Mouse (Mus musculus) liver, embryonic 14.5 days (tissue): ENCODE results near the gene Nrn1. TPM values are rescaled to one million over a fixed set of nuclear protein-coding genes. Genes with fewer than 3 reads are reported as not detected.

Source experiments
- ATAC-seq: fragments of 200-750 bp; cut with Nextera tagmentation; 2 replicates; pipeline ENCODE4 v1.8.0; 2017; ENCODE audit warnings: moderate number of reproducible peaks, mild to moderate bottlenecking, moderate library complexity; ENCODE audit not compliant: insufficient read depth
- DNase-seq, 3 experiments: peaks; one replicate each; pipeline ENCODE4 v3.0.0-alpha.2; 2012 to 2013; ENCODE audit warnings: low read depth in 3 of 3, low spot score in 3 of 3
- H3K27ac ChIP-seq: fragments of 300-500 bp; sonication (generic); 2 replicates; pipeline ENCODE4 v1.5.1; 2014; ENCODE audit warnings: moderate library complexity, mild to moderate bottlenecking, control low read depth, inconsistent platforms
- H3K27me3 ChIP-seq: fragments of 300-500 bp; sonication (generic); 2 replicates; pipeline ENCODE4 v1.6.1; 2014; ENCODE audit warnings: mild to moderate bottlenecking, low read length, moderate library complexity; ENCODE audit not compliant: control insufficient read depth, insufficient read depth
- H3K36me3 ChIP-seq: fragments of 300-500 bp; sonication (generic); replicated peaks from 2 replicates; pipeline ENCODE4 v1.6.1; 2014; ENCODE audit warnings: low read depth; ENCODE audit not compliant: control insufficient read depth, insufficient read depth
- H3K4me1 ChIP-seq, 2 experiments: fragments of 200-500 bp in 1 of 2; fragments of 300-500 bp in 1 of 2; sonication (generic) in 1 of 2; replicated peaks; 2 replicates each; pipeline ENCODE4 v1.6.1; 2012 to 2014; ENCODE audit warnings: antibody characterized with exemption in 1 of 2, inconsistent platforms in 1 of 2, low read length in 1 of 2; ENCODE audit not compliant: control insufficient read depth in 2 of 2, insufficient read depth in 2 of 2
- H3K4me2 ChIP-seq: fragments of 300-500 bp; sonication (generic); 2 replicates; pipeline ENCODE4 v1.6.1; 2014; ENCODE audit warnings: low read depth, mild to moderate bottlenecking, control low read depth, moderate library complexity
- H3K4me3 ChIP-seq, 2 experiments: fragments of 200-500 bp in 1 of 2; fragments of 300-500 bp in 1 of 2; sonication (generic) in 1 of 2; 2 replicates each; pipeline ENCODE4 v1.5.1; 2012 to 2014; ENCODE audit warnings: low read depth in 2 of 2, low read length in 2 of 2, mild to moderate bottlenecking in 2 of 2, control low read depth in 1 of 2, inconsistent platforms in 1 of 2, moderate library complexity in 1 of 2; ENCODE audit not compliant: insufficient read depth in 1 of 2
- H3K9ac ChIP-seq: fragments of 300-500 bp; sonication (generic); replicated peaks from 2 replicates; pipeline ENCODE4 v1.6.1; 2014; ENCODE audit warnings: mild to moderate bottlenecking, control low read depth, moderate library complexity
- H3K9me3 ChIP-seq: fragments of 300-500 bp; sonication (generic); 2 replicates; pipeline ENCODE4 v1.6.1; 2016; ENCODE audit warnings: low read length, mixed read lengths; ENCODE audit not compliant: control insufficient read depth
- CTCF ChIP-seq: IDR thresholded peaks from 2 replicates; pipeline ENCODE4 v1.5.1; 2016; ENCODE audit warnings: antibody characterized with exemption, low read depth, control low read depth
- EP300 ChIP-seq: IDR thresholded peaks from 2 replicates; pipeline ENCODE4 v1.6.1; 2016; ENCODE audit warnings: antibody characterized with exemption, low read depth
- WGBS: fragments of 180-500 bp; shearing (Covaris S2); extraction: QIAGEN DNeasy Blood & Tissue Kit; methylation state at CpG from one replicate; pipeline ENCODE4 v1.1.7; 2014; ENCODE audit not compliant: insufficient replicate concordance; 5-methylcytosine and 5-hydroxymethylcytosine counted together
- polyA plus RNA-seq, 2 experiments: library from polyadenylated mRNA; depleted of rRNA in 1 of 2; stranded (reverse) in 1 of 2; unstranded in 1 of 2; fragments of >200 nt; fragmentation: Nextera tagmentation in 1 of 2; extraction: Ambion mirVana in 1 of 2; gene quantifications; 2 replicates each; pipeline versions ENCODE4 v1.2.1 to v1.2.3; 2012 to 2014

Gene Nrn1
- polyA plus RNA-seq, 2 experiments, result 17.6 to 32.3 TPM

DNA sequence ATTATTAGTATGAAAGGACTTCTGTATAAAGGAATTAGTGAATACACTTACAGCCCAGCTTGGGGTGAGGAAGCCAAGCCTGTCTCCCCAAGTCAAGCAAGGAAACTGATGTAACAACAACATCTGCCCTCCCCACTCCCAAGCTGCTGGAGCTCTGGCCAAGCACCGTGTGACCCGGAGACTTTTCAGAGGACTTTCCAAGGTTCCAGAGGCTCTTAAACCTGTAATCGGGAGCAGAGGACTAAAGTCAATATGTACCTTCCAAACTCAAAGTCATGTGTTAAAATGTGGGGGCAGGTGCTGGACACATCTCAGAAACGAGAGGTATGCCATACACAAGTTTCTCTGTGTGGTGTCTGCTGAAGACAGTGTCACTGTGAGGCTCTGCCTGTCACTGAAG lies 51.4 kb downstream of the Nrn1 start:
- no peak overlapping the region for H3K4me2 ChIP-seq
- no peak for TF ChIP-seq EP300
- TF ChIP-seq CTCF, result no peak
- H3K9me3 ChIP-seq, result no peaks in the 10 kb centered on the region
- WGBS, result 46% methylated on average over 4 of the region's 4 CpGs
- DNase-seq, result peak in 1 of 3 experiments; percentile 2
- no peak overlapping the region for H3K4me3 ChIP-seq
- H3K27me3 ChIP-seq, result no peaks in the 10 kb centered on the region
- no peaks in the 10 kb centered on the region for H3K36me3 ChIP-seq
- H3K9ac ChIP-seq, result no peak overlapping the region
- H3K27ac ChIP-seq, result no peak overlapping the region
- 0 out of 4 replicates have a peak, but pooled peaks cover 0 to 2% of the 10 kb centered on the region in 2 experiments for H3K4me1 ChIP-seq
- no peak for ATAC-seq

DNA sequence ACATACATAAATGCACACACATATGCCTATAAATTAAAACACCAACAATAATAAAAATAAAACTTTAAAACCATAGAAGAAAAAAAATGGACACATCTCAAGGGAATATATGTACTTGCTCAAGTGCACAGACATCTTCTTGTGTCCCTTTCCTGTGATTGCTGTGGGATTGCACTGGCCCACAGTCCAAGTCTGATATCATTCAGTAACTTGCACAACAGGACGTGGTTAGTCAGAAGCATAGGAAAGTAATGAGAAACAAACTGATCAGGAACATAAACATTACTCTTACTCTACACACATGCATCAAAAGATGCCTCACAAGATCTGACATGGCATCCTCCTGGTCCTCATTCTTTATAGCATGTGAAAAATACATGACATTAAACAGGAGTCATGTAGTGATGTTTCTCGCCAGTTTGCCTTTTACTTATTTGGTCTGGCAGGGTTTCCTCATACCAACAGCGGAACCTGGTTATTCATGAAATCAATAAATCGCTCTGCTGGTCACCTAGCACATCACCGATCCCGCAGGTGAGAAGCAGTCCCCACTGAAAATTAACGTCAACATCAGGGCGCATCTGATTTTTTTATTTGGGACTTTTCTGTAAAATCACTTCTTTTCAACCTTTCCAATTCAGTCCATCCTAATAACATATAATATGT lies 54.1 kb downstream of the Nrn1 start:
- H3K9ac ChIP-seq, result no peak overlapping the region
- no peak for ATAC-seq
- no peaks in the 10 kb centered on the region for H3K36me3 ChIP-seq
- no peak overlapping the region for H3K4me2 ChIP-seq
- no peak for DNase-seq
- no peak overlapping the region for H3K27ac ChIP-seq
- H3K27me3 ChIP-seq, result no peaks in the 10 kb centered on the region
- WGBS, result 66% methylated on average over 8 of the region's 8 CpGs
- no peak overlapping the region for H3K4me3 ChIP-seq
- no peaks in the 10 kb centered on the region for H3K9me3 ChIP-seq
- H3K4me1 ChIP-seq, result 0 out of 4 replicates have a peak, but pooled peaks cover 0 to 2% of the 10 kb centered on the region in 2 experiments
- no peak for TF ChIP-seq EP300
- no peak for TF ChIP-seq CTCF

DNA sequence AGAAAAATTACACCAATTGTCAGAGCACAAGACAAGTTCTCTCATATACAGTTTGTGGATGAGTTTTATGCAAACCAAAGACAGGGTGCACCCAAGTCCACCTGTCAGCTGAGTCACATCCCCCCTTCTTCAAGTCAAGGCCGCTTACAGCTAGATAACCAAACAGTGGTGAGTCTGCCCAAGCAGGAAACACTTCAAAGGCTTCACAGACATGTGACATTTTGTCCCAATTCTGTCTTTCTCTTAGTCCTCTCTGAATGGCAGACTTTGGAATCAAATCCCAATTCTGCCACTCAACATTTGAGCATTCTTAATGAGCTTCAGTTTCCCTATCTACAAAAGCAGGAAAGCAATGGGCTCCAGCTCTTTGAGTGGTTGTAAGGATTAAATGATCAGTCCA lies 55.6 kb downstream of the Nrn1 start:
- no peak overlapping the region for H3K4me3 ChIP-seq
- no peaks in the 10 kb centered on the region for H3K9me3 ChIP-seq
- ATAC-seq (no peak), DNase-seq (no peak)
- WGBS, result 31% methylated on average over 1 of the region's 1 CpGs
- TF ChIP-seq CTCF (no peak), EP300 (no peak)
- 0 out of 4 replicates have a peak, but pooled peaks cover 0 to 2% of the 10 kb centered on the region in 2 experiments for H3K4me1 ChIP-seq
- no peak overlapping the region for H3K27ac ChIP-seq
- no peak overlapping the region for H3K9ac ChIP-seq
- H3K27me3 ChIP-seq, result no peaks in the 10 kb centered on the region
- H3K4me2 ChIP-seq, result no peak overlapping the region
- no peaks in the 10 kb centered on the region for H3K36me3 ChIP-seq
